Mouse (Mus musculus) lung, adult 18-20 months (tissue): Measurements from ENCODE around the gene Frmd4a.
A peak's percentile ranks its signal among the peaks of the same experiment; 100 is the strongest.

Experiments
- DNase-seq, 2 experiments: peaks; one replicate each; pipeline ENCODE4 v3.0.0; 2022; ENCODE audit warnings: mixed read lengths in 2 of 2

Frmd4a gene

DNA sequence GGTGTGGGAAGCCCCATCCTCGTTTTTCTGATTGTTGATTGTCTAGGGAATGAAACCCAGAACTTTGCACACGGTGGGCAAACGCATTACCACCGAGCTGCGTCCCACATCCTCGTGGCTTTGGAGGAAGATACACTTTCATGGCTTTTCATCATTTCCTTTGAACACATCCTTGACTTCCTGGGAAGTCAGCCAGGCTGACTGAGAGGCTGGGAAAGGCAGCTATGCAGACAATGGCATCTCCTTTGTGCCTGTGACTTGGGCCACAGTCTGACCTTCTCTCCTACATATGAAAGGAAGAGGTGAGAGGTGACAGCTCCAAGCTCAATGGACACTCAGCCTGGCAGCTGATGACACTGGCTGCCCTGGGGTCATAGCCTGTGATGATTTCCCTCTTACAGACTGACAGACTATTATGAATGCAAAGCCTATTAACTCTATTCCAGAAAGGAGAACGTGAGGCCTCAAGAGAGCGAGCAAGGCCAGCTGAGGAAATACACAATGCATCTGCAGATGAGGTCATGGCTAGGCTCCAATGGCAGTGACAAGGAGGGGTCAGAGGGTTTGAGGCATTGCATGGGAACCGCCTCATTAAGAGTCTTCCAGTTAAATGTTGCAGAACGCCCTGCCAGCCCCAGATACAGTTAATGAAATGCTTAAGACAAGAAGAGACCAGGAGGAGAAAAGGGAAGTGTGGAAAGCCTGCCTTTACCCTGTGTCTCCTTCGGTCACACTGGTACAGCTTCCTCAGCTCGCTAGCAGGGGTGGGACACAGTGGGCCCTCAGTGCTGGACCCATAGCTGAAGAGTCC is 435.3 kb downstream of the Frmd4a start:
- DNase-seq = peak; percentile 48 to 56

DNA sequence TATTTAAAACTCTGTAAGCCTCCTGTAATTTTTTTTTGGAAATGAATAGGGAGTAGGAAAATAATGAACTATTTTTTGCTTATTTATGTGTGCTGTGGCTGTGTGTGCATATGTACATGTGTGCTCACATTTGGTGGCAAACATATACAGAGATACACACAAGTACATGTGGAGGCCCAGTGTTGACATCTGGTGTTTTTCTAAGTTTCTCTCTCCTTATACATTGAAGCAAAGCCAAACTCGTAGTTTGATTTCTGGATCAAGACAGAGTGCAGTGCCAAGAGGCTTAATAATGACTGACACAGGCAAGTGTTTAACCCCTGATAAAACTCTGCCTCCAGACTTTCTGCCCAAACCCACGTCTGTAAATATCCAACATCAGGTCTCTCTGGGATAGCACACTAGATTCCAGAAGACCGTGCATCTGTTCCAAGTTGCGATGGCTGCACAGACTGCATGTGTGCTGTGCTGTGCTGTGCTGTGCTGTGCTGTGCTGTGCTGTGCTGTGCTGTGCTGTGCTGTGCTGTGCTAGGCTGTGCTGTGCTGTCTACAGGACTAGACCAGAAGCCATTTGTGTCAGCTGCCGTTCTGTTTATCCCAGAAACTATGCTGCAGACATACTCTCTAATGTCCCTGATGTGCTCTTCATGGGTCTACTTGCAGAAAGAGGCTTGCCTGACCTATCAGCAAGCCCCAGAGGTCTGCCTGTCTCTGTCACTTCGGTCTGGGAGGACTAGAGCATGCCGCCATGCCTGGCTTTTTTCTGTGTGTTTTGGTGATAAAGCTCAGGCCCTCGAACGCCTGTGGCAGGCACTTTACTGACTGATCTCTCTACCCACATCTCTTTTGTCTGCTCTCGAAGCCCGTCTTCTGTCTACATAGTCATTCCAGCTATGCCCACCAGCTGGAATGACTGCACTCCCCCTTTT is 437.8 kb downstream of the Frmd4a start:
- no peak for DNase-seq

DNA sequence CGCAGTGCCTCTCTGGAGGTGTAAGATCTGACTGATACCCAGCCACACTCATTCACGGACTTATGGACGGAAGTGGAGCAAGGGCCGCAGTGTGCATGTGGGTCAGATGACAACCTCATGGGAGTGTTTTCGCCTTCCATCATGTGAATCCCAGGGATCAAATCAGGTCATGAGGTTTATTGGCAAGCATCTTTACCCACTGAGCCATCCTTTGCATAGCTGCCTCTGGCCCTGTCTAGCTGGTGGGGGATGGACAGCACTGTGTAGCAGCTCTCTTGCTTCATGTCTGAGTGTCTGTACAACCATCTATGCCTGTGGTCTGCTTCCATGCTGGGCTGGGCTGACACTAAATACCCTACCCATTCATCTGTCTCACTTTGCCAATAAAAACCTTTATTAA is 443.4 kb downstream of the Frmd4a start:
- DNase-seq = no peak

DNA sequence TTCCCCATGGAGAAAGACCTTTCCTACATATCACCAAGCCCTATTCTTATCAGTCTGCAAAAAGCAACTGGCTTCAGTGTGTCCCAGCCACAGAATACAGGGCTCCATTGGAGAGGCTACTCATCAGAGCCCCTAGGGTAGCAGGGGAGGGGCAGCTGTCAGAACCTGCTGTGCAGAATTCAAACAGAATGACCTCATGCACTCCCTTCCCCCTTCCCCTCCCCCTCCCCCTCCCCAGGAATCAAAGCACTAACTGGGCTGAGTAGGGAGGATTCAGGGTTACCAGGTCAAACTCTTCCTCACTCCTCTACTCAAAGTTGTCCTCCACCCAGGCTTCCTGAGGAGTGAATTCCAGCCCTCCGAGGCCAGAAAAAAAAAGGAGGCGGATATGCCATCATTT is 444.0 kb downstream of the Frmd4a start:
- DNase-seq = no peak

DNA sequence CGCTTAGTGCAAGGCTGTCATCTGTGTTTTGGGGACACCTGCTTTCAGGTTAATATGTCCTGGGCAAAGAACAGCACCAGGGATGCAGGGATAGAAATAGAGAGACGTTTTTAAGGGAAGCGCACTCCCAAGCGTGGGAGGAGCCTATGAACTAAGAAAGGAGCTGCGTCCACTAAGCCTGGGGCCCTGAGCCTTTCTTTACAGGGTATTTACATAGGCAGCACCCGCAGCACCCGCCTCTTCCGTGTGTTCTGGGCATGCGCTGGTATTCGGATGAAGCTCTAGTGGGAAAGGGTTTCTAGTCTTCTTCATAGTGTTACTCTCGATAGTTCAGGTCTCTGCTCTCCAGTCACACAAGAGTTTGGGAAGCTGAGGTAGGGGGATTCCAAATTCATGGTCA is 445.0 kb downstream of the Frmd4a start:
- no peak for DNase-seq

DNA sequence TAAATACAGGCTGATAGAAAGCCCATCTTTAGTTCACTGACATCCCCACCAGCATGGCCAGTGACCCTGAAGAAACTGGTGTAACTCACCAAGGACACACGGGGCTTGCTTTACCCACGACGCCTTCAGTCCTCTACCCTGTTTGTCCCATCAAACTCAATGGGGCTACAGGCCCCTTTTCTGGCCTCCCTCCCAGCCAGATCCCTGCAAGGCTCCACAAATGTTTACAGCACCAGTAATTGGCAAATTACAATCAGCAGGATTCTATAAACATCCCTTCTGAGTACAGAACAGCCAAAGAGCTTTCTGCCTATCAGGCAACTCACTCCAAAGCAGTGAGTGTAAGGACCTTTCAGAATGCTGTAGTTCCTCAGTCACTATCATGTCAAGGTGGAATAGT is 448.6 kb downstream of the Frmd4a start:
- DNase-seq = no peak

DNA sequence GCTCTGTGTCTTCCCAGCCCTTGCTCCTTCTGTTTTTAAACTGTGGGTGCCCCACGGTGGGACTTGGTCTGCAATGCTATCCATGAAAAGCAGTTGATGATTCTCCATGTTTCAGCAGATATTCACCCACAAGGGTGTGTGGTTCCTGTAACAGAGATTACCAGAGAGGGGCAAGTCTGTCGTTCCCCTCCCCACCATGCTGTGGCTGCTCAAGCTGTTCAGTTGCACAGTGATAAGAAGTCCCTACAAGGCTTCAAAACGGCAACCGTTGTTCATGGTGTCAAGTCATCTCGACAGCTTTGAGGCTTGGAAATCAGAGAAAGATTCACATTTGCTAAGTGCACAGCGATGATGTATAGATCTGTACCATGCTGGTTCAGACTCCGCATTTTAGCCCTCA is 449.8 kb downstream of the Frmd4a start:
- DNase-seq = no peak

DNA sequence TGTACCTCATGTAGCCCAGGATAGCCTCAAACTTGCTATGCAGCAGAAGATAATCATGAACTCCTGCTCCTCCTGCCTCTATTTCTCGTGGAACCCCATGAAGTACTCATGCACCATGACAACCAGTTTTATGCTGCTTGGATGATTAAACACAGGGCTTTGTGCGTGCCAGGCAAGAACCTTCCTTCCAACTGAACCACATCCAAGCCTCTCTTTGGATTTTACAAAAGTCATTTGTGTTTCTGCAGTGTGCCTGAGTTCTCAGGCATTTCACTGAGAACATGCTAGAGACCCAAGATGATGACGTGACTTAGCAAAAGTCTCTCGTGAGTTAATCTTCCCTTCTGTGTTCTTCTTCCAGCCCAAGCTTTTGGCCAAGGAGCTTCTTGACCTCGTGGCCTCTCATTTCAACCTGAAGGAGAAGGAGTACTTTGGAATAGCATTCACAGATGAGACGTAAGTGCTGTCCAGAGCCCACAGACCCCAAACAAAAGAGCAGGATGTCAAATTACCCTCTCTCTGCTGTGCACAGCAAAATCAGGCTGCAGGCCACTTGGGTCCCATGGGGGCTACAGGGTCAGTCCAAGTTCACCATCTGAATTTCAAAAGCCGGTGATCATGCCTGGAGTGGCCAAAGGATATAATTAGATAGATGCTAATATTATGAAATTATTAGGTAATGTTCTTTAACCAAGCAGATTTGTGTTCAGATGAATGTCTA is 455.4 kb downstream of the Frmd4a start:
- no peak for DNase-seq

DNA sequence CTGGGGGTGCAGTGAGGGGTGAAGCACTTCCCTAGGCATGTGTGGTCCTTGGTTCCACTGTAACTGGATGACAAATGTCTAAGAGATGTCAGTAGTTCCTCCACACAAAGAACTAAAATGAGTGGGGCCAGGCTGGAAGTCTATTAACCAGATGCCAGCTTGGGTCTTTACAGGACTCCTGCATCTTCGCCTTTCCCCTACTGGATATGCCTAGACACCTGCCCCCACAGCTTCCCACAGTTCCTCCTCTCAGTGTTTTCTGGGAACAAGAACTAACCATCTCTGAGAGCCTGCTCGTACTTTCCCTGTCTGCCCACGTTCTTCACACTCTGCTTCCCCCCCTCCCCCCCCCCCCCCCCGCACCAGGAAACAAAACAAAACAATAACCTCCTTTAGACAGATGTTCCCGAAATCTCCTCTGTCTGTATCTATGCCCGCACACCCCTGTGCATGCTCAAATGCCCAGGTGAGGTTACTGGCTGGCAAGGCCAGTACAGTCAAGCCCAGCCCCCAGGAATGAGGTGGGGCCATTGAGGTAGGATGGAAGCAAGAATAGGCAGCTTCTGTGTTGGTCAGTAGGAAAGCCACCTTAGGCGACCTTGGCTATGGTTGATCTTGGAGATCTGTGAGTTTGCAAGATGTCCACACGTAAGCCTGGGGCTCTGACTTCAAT is 456.5 kb downstream of the Frmd4a start:
- no peak for DNase-seq

DNA sequence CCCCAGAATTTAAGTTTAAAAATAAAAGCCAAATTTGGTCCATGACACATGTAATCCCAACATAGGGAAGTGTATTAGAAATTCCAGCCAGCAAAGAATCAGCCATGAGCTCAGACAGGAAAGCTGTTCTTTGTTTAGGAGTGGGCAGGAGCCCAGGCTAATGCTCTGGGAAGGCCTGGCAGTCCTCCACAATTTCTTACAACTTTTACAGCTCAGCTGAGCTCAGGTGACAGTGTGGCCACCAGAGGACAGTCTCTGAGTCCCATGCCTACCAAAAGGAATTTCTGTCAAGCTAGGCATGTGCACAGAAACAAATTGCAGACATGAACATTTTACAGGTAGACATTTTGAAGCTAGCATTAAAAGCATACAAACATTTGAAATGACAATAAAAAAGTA is 457.0 kb downstream of the Frmd4a start:
- peak in 1 of 2 experiments; percentile 24 for DNase-seq

DNA sequence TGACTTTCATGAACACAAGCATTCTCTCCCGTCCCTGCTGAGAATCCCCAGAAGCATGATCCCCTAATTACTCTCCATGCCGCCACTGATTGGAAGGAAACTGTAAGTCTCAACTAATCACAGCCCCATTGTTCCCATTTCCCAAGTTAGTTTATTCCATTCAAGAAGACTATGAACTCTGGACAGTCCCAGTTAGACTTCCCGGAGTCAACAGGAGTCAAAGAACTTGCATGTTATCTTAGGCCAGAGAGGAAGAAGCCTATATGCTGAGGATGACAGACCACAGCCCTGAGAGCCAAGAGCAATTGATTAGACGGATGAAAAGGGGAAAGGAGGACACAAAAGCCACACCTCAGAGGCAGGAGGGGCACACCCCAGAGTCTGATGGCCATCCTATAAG is 458.5 kb downstream of the Frmd4a start:
- no peak for DNase-seq

DNA sequence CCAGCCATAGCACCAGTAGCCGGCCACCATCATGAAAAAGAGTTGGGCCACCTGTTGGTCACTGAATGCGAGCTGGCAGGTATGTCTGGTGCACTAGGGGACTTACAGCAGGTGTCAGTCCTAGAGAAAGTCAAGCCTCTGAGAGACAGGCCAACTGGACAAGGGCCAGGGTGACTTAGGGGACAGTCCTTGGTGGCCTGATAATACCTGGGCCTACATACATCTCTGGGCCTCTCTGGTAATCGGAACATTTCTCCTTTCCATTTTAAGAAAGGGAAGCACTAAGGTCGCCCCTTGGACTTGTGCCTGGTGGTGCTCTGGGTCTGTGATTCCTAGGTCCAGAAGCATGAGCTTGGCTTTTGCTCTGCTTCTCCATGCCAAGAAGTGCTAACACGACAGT is 459.1 kb downstream of the Frmd4a start:
- no peak for DNase-seq

DNA sequence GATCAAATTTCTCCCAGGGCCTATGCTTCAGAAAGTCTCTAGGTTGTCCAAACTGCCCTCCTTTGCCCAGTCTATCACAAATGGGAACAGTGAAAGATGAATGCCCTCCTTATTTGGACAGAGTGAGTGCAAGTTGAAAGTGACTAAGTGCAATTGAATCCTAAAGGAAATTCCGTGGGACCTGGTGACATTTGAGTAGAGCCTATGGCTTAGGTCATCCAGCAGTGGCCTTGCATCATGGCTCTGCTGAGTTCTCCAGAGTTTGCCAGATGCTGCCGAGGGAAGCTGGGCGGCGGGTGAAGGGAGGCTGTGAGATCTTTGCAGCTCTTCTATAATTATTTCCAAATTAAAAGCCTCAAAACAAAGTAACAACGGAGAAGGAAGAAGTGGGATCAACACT is 459.8 kb downstream of the Frmd4a start:
- DNase-seq = no peak

DNA sequence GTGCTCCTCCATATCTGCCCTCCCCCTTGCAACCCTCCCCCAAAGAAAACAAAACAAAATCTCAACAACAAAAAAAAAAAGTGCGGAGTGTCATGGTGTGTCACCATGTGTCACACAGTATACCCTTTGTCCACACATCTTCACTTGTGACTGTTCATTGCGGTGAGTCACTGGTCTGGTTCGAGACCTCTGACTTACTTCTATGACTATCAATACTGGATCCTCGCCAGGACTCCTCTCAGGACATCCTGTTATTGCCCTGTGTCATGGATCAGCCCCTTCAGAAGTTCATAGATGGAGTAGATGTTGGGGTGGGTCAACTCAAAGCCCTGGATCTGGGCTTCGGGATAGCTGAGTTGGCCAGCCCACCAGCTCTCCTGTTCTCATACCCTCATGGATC is 462.7 kb downstream of the Frmd4a start:
- peak in 1 of 2 experiments; percentile 24 for DNase-seq

DNA sequence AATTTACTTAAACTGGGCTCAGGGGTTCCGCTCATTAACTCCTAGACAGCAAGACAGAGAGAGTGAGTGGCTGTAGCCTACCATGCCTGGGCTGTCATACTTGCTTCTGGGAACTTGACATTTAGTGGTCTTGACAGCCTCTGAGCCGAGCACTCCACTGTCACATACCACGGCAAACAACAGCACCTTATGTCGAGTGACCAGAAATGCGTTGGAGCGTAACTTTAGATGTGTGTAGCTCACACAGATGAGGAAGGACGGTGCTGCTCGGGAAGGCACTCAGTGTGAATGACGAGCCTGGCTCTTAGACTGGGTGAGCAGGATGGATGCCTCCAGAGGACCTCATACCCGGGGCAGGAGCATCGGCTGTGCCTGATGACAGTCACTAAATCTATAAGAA is 463.6 kb downstream of the Frmd4a start:
- no peak for DNase-seq

DNA sequence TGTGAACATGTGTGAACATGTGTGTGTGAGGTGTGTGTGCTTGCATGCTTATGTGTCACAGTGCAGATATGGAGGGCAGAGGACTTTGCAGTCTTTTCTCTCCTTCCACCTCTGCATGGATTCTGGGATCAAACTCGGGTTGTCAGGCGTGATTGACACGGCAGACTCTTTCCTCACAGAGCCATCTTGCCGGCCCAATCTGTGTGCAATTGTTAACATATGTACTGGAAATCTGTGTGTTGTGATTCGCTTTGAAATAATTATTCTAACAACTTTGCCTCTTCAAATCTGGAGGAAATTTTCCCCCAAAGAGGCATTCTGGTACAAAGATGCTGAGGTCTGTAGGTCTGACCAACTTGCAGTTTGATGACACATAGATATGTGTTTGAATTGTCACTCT is 468.7 kb downstream of the Frmd4a start:
- DNase-seq = no peak

DNA sequence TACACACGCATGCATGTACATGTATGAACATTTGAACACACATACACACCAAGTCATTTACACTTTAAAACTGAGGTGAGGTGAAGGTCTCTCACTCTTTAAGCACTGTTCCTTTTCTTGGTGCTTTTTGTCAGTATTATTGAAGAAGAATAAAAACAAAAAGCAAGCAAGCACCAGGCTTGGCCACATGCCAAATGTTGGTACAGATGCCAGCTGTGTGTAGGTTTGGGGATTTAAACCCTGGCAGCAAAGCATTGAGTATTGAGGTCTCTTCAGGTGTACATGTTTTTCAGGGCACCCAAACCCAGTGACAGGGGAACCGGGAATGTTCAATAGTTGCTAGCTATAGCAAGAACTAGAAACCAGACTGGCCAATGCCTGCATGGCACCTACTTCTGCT is 469.8 kb downstream of the Frmd4a start:
- DNase-seq = no peak

DNA sequence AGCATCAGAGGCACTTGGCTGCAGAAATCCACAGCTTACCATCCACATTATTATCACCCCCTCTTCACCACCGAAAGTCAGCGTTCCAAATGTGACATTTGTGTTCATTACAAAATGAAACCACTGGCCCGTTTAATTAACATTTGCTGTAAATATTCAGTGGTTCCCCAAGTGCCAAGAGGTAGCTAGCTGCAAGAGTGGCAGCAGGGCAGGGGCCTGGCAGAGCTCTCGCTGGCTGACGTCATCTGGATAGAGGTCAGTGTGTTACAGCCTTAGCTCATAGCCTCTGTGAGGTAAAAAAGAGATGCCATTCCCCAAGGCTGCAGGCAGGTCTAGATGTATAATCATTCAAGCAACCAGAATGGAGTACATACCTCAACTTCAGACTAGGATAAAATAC is 473.3 kb downstream of the Frmd4a start:
- DNase-seq = peak; percentile 33 to 44

DNA sequence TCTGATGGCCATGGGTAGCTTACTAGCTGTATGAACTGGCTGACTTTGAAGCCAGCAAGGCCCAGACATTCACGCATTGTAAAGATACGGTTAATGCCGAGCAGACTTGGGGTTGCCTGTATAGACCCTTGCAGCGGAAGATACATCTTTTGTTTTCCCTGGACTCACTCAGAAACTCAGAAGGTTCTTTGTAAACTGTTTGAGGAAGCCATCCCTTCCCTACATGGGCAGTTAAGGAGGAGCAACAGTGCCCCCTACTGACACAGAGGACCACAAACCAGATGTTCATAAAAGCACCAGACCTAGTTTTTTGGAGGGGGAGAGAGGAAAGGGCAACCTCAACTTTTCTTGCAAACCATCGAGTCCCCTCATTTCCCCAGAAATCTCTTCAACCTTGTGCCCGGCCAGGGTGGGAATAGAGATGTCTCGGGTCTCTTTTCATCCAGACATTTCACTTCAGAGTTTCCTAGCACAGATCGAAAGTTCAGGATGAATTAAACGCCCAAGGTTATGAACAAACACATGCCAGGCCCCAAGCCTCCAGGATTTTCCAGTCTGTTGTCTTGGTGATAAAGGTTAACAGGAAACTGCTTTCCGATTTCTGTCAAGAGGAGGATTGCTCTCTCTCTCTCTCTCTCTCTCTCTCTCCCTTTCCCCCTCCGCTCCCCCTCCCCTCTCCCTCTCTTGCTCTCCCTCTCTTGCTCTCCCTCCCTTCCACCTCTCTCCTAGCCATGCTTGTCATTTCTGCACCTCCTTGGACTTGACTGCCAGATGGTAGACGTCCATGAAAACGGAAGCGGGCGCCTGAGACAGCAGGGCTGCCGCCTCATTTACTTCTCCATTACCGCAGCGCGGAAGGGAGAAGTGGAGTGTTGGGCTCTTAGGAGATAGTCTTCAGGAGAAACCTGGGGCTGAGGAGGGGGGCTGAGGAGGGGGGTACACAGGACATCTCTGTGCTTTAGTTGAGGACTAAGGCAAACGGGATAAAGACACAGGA is 475.3 kb downstream of the Frmd4a start:
- peak; percentile 71 to 78 for DNase-seq

DNA sequence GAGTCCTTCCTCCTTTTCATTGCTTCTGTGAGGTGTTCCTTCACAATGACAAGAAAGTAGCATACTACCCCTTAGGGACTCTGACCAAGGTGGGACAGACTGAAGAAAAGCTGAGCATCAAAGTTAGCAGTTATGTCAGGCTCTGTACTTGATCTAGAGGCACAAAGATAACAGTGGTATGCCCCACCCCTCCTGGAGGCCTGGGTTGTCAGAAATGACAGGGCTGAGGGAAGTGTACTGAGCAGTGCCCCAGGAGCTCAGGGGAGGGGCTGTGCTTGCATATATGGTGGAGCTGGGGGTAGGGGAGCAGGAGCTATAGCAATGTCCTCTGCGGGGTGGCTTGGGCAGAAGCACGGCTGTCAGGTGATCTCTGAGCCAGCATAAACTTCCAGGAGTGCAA is 477.0 kb downstream of the Frmd4a start:
- DNase-seq = no peak

DNA sequence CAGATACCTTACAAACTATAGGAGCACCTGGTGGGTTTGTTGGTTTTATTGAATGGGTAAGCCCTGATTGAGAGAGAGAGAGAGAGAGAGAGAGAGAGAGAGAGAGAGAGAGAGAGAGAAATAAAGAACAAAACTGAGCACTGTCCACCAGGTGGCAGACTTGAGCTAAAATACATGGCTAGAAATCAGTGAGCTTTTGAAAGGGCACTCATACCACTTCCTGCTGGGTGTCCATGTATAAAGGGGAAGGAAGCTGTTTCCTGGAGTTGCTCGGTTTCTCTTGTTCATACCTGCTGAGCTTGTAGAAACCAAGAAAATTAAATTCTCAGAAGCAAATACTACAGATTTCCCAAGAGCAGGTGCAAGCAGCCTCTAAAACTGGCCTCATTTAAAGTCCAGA is 481.7 kb downstream of the Frmd4a start:
- DNase-seq = peak in 1 of 2 experiments; percentile 70
